Mouse (Mus musculus) E14TG2a.4 (cell line): ENCODE results near the gene Fam189a1.

Experiments used
- H3K27me3 ChIP-seq: 2 replicates; pipeline ENCODE4 v1.6.1; 2014; ENCODE audit warnings: low read length, control low read depth; ENCODE audit not compliant: insufficient read depth
- H3K36me3 ChIP-seq: 2 replicates; pipeline ENCODE4 v1.6.1; 2014; ENCODE audit warnings: low read length, control low read depth; ENCODE audit not compliant: insufficient read depth
- H3K4me1 ChIP-seq: replicated peaks from 2 replicates; pipeline ENCODE4 v1.6.1; 2014; ENCODE audit warnings: low read depth, low read length, control low read depth
- H3K4me3 ChIP-seq: replicated peaks from 2 replicates; pipeline ENCODE4 v1.5.1; 2014; ENCODE audit warnings: mild to moderate bottlenecking, low read length
- H3K9me3 ChIP-seq: 2 replicates; pipeline ENCODE4 v1.6.1; 2014; ENCODE audit warnings: low read length, control low read depth
- CTCF ChIP-seq: conservative IDR thresholded peaks from 2 replicates; pipeline ENCODE4 v1.5.1; 2014; ENCODE audit warnings: low read length
- NANOG ChIP-seq: IDR thresholded peaks from 2 replicates; pipeline ENCODE4 v1.6.1; 2014; ENCODE audit warnings: borderline replicate concordance, low read length, mixed read lengths
- POU5F1 ChIP-seq: IDR thresholded peaks from 2 replicates; pipeline ENCODE4 v1.6.1; 2014; ENCODE audit warnings: low read length, borderline replicate concordance

The Fam189a1 gene

GRCm38 (mm10) chr7:64723313-64723712 is 433.1 kb downstream of the Fam189a1 start:
- no peaks in the 10 kb centered on the region for H3K4me1 ChIP-seq
- TF ChIP-seq CTCF (no peak), POU5F1 (no peak), NANOG (no peak)
- H3K27me3 ChIP-seq = 0 out of 2 replicates have a peak, but pooled peaks cover 2% of the 10 kb centered on the region
- no peaks in the 10 kb centered on the region for H3K36me3 ChIP-seq
- H3K4me3 ChIP-seq = no peak overlapping the region
- no peaks in the 10 kb centered on the region for H3K9me3 ChIP-seq

GRCm38 (mm10) chr7:64716286-64716685 is 440.1 kb downstream of the Fam189a1 start:
- Histone ChIP-seq H3K4me3 (no peak overlapping the region), H3K9me3 (no peaks in the 10 kb centered on the region), H3K36me3 (no peaks in the 10 kb centered on the region), H3K4me1 (peaks cover 13% of the 10 kb centered on the region), H3K27me3 (no peaks in the 10 kb centered on the region)
- TF ChIP-seq POU5F1 (no peak), CTCF (no peak), NANOG (no peak)

GRCm38 (mm10) chr7:64709520-64710262 is 446.7 kb downstream of the Fam189a1 start:
- no peaks in the 10 kb centered on the region for H3K4me1 ChIP-seq
- H3K4me3 ChIP-seq = no peak overlapping the region
- H3K9me3 ChIP-seq = no peaks in the 10 kb centered on the region
- no peak for TF ChIP-seq NANOG
- no peaks in the 10 kb centered on the region for H3K36me3 ChIP-seq
- H3K27me3 ChIP-seq = no peaks in the 10 kb centered on the region

GRCm38 (mm10) chr7:64708176-64708575 is 448.2 kb downstream of the Fam189a1 start:
- Histone ChIP-seq H3K4me1 (no peaks in the 10 kb centered on the region), H3K9me3 (no peaks in the 10 kb centered on the region), H3K27me3 (no peaks in the 10 kb centered on the region), H3K4me3 (no peak overlapping the region), H3K36me3 (no peaks in the 10 kb centered on the region)
- TF ChIP-seq POU5F1 (no peak), CTCF (no peak), NANOG (no peak)
